Mouse (Mus musculus): ENCODE measurements around the gene BC017158. TPM values are rescaled to one million over a fixed set of nuclear protein-coding genes. Genes with fewer than 3 reads are reported as not detected.
A peak's percentile ranks its signal among the peaks of the same experiment; 100 is the strongest.

Gene BC017158
- polyA plus RNA-seq, 1 experiment from 2014 or later = 26.3 TPM

DNA sequence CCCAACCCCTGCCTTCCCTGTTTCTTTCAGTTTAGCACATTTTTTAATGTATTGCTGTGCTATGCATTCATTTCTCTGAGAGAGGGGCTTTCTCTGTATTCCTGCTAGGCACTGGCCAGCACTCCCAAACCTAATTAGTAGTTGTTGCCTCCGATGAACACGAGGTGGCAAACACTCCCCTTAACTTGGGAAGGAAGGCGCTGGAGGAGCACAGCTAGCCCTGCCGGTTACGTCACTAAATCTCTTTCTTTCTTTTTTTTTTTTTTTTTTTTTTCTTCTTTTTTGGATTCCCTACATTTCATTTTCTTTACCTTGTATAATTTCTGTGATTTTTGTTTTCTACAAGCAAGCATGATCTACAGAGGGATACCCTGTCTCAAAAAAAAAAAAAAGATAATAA lies 6.9 kb upstream of the BC017158 start:
- Histone ChIP-seq H3K36me3 (peaks cover 14% of the 10 kb centered on the region), H3K4me1 (peaks cover 69% of the 10 kb centered on the region), H3K9ac (no peak overlapping the region), H3K27me3 (replicated peaks) (no peaks in the 10 kb centered on the region), H3K9me3 (replicated peaks) (no peaks in the 10 kb centered on the region), H3K4me2 (no peak overlapping the region), H3K27ac (no peak overlapping the region; the same call in 1 of the 2 replicates), H3K4me3 (no peak overlapping the region)
- 10% methylated on average over 5 of the region's 5 CpGs for WGBS (ENCODE audit: insufficient replicate concordance)
- ATAC-seq = no peak

DNA sequence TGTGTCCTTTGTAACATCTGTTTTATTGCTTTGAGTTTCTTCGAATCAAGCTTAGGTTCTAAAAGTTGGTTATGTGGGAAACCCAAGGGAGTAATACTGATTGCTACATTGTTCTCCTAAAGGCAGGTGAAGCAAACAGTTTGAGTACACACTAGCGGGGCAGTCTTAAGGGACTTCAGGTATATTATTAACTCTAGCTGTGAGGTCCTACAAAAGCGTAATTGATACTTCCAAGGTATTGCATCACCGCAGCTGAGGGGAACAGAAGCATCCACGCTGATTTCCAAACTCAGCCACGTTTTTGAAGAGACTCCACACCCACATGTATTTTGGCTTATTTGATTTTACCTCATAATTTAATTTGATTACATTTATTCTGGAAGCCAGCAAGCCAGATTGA lies 6.2 kb upstream of the BC017158 start:
- ATAC-seq = no peak
- Histone ChIP-seq H3K27ac (peak overlapping the region; percentile 11; the same call in 1 of the 2 replicates), H3K4me2 (no peak overlapping the region), H3K4me1 (peaks cover 66% of the 10 kb centered on the region), H3K36me3 (peaks cover 14% of the 10 kb centered on the region), H3K9ac (no peak overlapping the region), H3K27me3 (replicated peaks) (no peaks in the 10 kb centered on the region), H3K4me3 (no peak overlapping the region), H3K9me3 (replicated peaks) (no peaks in the 10 kb centered on the region)
- 75% methylated on average over 6 of the region's 6 CpGs for WGBS (ENCODE audit: insufficient replicate concordance)

DNA sequence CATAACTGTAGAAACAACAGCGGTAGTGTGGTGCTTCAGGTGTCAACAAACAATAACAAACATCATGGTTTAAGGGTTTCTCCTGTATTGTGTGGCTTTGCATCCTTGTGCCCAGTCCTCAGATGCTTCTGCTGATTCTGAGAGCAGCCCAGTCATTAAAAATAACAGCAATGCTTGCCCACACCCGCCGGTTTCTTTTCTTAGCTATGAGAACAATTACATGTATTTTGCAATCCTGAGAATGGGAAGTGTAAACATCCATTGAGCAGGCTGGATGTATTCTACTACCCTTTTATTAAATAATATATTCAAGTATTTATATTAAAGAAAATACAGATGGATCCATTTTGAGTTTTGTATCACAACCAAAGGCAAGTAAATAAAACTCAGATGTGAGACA lies 4.2 kb upstream of the BC017158 start:
- no peak for ATAC-seq
- H3K4me2 ChIP-seq = peak overlapping the region; percentile 74
- 70% methylated on average over 3 of the region's 3 CpGs for WGBS (ENCODE audit: insufficient replicate concordance)

DNA sequence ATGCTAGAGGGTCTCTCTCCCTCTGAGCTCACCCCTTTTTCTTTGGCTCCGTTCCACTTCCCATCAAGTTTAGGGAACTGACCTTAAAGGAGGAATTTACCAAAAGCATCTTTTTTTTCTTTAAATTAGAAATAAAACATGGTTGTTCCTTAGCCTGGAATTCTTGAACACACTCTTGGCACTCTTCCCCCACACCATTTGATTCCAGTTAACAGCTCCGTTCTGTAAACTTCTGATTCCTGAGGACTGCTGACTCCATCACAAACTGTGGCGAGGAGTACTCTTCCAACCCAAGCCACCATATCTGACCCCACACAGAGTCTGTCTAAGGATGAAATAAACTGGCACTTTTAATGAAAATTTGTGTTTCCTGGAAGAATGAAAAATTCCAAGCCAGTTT lies 3.0 kb upstream of the BC017158 start:
- Histone ChIP-seq H3K36me3 (peaks cover 18% of the 10 kb centered on the region), H3K4me2 (no peak overlapping the region), H3K9ac (no peak overlapping the region), H3K27ac (peak overlapping the region; percentile 86), H3K4me1 (peaks cover 76% of the 10 kb centered on the region), H3K4me3 (no peak overlapping the region), H3K27me3 (replicated peaks) (no peaks in the 10 kb centered on the region), H3K9me3 (replicated peaks) (no peaks in the 10 kb centered on the region)
- no peak for ATAC-seq
- WGBS (ENCODE audit: insufficient replicate concordance) = 71% methylated on average over 3 of the region's 3 CpGs

More for the DNA sequence above, 4.2 kb upstream of the BC017158 start:
- H3K4me1 ChIP-seq = peaks cover 64% of the 10 kb centered on the region
- H3K27me3 ChIP-seq (replicated peaks) = no peaks in the 10 kb centered on the region
- H3K9me3 ChIP-seq (replicated peaks) = no peaks in the 10 kb centered on the region
- H3K9ac ChIP-seq = peak overlapping the region; percentile 69
- peak overlapping the region; percentile 86 for H3K27ac ChIP-seq
- H3K4me3 ChIP-seq = peak overlapping the region; percentile 57
- peaks cover 14% of the 10 kb centered on the region for H3K36me3 ChIP-seq

DNA sequence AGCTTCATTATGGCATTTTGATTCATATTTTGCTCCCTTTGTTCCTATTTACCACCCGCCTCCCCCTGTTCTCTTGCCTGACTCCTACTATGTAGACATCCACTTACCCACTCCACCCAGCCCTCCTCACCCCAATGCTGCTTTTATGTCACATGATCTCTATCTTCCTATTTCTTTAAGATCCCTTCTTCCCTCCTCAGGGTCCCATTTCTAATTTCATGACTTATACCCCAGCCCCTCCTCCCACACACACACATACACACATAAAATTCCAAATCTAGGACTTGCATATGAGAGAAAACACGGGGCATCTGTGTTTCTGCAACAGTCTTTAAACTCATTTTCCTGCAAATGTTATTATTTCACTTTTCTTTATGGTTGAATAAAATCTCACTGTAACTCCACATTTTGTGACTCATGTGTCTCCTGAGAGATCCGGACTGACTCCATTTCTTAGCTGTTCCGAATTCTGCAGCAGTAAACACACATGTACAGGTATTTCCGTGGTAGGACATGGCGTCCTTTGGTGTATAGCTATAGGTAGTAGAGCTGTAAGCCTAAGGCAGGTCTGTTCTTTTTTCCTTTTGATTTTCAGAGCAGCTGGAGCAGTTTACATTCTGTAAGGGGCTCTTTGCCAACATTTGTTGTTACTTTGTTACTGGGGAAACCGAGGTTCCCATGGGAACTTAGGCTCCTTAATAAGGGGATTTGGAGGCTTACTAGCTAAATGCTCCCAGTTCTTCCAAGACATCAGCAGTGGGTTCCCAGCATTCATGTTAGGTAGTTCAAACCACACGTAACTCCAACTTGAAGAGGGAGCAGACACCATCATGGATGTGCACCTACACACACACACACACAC lies 742 bp upstream of the BC017158 start:
- WGBS (ENCODE audit: insufficient replicate concordance) = 74% methylated on average over 8 of the region's 8 CpGs
- Histone ChIP-seq H3K27me3 (replicated peaks) (no peaks in the 10 kb centered on the region), H3K27ac (peak overlapping the region; percentile 94), H3K4me1 (peaks cover 87% of the 10 kb centered on the region), H3K9ac (peak overlapping the region; percentile 94), H3K4me3 (peak overlapping the region; percentile 82), H3K9me3 (replicated peaks) (no peaks in the 10 kb centered on the region), H3K36me3 (peaks cover 39% of the 10 kb centered on the region), H3K4me2 (peak overlapping the region; percentile 93)
- ATAC-seq = peak; percentile 61

DNA sequence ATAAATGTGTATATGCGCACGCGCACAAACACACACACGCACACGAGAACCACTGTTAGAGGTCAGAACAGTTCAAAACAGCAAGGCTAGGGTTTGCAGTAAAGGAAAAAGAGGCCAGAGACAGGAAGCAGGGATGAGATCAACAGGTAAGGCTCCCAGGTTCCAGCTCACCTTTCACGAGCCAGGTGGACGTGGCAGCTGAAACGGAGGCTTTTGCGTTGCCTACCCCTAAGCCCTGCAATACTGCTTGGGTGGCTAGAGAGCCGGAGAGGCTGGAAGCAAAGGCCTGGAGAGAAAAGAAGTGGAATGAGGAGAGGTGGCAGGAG lies 716 bp downstream of the BC017158 start:
- Histone ChIP-seq H3K36me3 (peaks cover 48% of the 10 kb centered on the region), H3K4me2 (peak overlapping the region; percentile 93), H3K4me3 (peak overlapping the region; percentile 82), H3K27ac (peak overlapping the region; percentile 94), H3K4me1 (peaks cover 92% of the 10 kb centered on the region), H3K27me3 (replicated peaks) (no peaks in the 10 kb centered on the region), H3K9ac (peak overlapping the region; percentile 94), H3K9me3 (replicated peaks) (no peaks in the 10 kb centered on the region)
- WGBS (ENCODE audit: insufficient replicate concordance) = 25% methylated on average over 10 of the region's 10 CpGs
- peak; percentile 2; the same call in 1 of the 2 replicates for ATAC-seq

DNA sequence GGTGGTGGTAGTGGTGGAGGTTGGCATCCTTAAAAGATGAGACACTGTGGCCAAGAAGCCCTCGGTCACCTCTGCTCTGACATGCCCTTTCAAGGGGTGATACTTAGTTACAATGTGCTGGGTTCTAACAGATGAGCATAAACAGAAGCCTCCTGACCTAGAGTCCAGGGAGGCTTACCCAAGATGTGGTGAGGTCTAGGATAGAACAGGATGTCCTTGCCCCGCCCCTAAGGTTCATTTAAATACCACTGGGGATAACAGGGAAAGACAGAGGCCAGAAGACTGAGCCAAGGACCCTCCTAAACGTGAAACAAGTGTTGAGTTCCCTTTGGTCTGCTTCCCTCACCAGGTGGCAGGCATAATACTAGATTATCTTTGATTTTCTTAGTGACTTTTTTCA lies 1.5 kb downstream of the BC017158 start:
- H3K4me1 ChIP-seq = peaks cover 87% of the 10 kb centered on the region
- peak overlapping the region; percentile 94 for H3K9ac ChIP-seq
- no peaks in the 10 kb centered on the region for H3K9me3 ChIP-seq (replicated peaks)
- 44% methylated on average over 3 of the region's 3 CpGs for WGBS (ENCODE audit: insufficient replicate concordance)
- H3K4me2 ChIP-seq = peak overlapping the region; percentile 93
- peak; percentile 34 for ATAC-seq
- H3K27me3 ChIP-seq (replicated peaks) = no peaks in the 10 kb centered on the region
- peak overlapping the region; percentile 82 for H3K4me3 ChIP-seq
- H3K27ac ChIP-seq = peak overlapping the region; percentile 94
- H3K36me3 ChIP-seq = peaks cover 48% of the 10 kb centered on the region

DNA sequence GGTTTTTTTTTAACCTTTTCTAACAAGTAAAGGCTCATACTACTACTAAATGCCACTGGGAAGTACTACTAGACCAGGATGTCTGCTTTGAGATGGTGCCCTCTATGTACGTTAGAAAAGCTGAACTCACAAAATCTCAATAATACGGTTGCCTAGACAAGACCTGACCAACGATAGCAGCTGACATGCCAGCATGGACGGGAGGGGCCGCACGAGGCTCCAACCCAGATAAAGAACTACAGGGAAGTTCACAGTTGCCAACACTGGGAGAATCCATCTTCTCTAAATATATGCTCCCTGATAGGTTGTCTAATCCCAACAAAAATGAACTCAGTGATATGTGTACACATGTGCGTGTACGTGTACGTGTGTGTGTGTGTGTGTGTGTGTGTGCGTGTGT lies 3.2 kb downstream of the BC017158 start:
- Histone ChIP-seq H3K9me3 (replicated peaks) (no peaks in the 10 kb centered on the region), H3K4me3 (no peak overlapping the region), H3K4me2 (peak overlapping the region; percentile 93), H3K36me3 (peaks cover 63% of the 10 kb centered on the region), H3K4me1 (peaks cover 87% of the 10 kb centered on the region), H3K27me3 (replicated peaks) (no peaks in the 10 kb centered on the region), H3K27ac (peak overlapping the region; percentile 94), H3K9ac (0 out of 2 replicates have a peak overlapping the region, but pooled peaks have one; percentile 3)
- WGBS (ENCODE audit: insufficient replicate concordance) = 58% methylated on average over 10 of the region's 10 CpGs
- ATAC-seq = peak; percentile 40; the same call in 1 of the 2 replicates

DNA sequence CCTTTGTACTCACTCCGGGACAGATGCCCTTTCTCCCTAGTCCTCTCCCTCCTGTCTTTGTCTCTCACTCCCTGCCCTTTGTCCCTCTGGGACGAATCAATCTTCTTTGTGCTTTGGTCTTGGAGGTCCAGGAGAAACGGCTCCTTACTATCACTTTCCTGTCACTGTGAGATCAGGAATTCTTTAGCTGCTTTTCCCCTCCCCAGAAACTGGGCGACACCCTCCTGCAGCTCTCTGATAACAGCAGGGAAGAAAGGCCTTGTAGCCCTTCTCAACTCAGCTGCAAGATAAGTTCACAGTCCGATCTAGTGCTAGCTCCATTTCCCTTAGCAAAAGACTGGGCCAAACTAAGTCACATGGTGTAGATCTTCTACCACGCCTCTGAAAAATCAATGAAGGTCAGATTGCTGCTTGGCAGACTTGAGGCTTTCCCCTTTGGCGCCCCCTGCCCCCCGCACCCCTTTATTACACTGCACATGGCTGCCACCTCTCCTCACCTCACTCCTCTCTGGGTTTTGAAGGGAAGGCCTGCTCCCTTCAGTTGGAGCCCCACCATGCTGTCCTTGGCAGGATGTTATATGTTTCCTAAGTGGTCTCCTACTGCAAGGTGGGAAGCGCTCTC lies 8.9 kb downstream of the BC017158 start:
- Histone ChIP-seq H3K27me3 (replicated peaks) (no peaks in the 10 kb centered on the region), H3K4me2 (peak overlapping the region; percentile 73), H3K9ac (peak overlapping the region; percentile 74), H3K36me3 (peaks cover 89% of the 10 kb centered on the region), H3K4me3 (peak overlapping the region; percentile 49), H3K9me3 (replicated peaks) (no peaks in the 10 kb centered on the region), H3K27ac (peak overlapping the region; percentile 95), H3K4me1 (peaks cover 86% of the 10 kb centered on the region)
- peak; percentile 98 for ATAC-seq
- WGBS (ENCODE audit: insufficient replicate concordance) = 19% methylated on average over 9 of the region's 9 CpGs

DNA sequence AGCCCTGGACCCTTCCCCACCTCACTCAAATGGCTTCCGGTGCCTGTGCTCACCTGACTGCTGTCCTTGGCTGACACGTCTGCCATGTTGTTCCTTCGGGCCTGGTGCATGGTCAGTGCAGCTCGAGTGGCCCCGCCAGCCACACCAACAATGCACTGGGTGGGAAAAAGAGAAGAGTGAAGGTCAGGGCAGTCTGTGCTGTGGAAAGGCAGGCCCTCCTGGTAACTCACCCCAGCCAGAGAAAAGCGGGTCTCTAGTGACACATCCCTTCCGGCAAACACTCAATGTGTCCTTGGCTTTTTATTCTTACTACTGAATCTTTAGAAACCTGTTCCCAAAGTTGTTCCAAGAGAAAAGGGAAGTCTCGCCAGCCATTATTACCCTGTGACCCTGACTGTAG lies 12.9 kb downstream of the BC017158 start:
- Histone ChIP-seq H3K4me2 (no peak overlapping the region), H3K36me3 (peaks cover 82% of the 10 kb centered on the region), H3K4me1 (peaks cover 69% of the 10 kb centered on the region), H3K9me3 (replicated peaks) (no peaks in the 10 kb centered on the region), H3K4me3 (no peak overlapping the region), H3K9ac (no peak overlapping the region), H3K27ac (peak overlapping the region; percentile 95; the same call in 1 of the 2 replicates), H3K27me3 (replicated peaks) (no peaks in the 10 kb centered on the region)
- ATAC-seq = no peak
- 87% methylated on average over 8 of the region's 8 CpGs for WGBS (ENCODE audit: insufficient replicate concordance)

DNA sequence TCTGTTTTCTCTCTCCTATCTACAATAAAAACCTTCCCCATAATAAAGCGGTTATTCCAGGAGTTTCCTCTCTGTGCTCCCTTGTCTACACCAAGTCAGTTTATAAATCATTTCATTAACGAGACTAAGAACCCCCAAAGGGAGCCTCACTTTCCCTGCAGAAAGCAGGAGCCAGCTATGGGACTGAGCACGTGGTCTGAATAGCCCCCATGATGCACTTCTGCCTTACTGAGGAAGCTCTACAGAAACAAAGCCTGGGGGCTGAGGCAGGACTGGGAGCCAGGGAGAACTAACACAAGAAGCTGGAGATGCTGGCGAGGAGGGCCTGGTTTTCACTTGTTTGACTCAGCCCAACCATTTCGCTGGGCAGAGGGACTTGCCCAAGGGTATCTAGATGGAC lies 13.9 kb downstream of the BC017158 start:
- WGBS (ENCODE audit: insufficient replicate concordance) = 74% methylated on average over 5 of the region's 5 CpGs
- ATAC-seq = no peak
- peaks cover 68% of the 10 kb centered on the region for H3K4me1 ChIP-seq
- H3K4me3 ChIP-seq = no peak overlapping the region
- H3K27me3 ChIP-seq (replicated peaks) = no peaks in the 10 kb centered on the region
- H3K27ac ChIP-seq = peak overlapping the region; percentile 95
- no peak overlapping the region for H3K4me2 ChIP-seq
- H3K9ac ChIP-seq = no peak overlapping the region
- peaks cover 85% of the 10 kb centered on the region for H3K36me3 ChIP-seq
- no peaks in the 10 kb centered on the region for H3K9me3 ChIP-seq (replicated peaks)

DNA sequence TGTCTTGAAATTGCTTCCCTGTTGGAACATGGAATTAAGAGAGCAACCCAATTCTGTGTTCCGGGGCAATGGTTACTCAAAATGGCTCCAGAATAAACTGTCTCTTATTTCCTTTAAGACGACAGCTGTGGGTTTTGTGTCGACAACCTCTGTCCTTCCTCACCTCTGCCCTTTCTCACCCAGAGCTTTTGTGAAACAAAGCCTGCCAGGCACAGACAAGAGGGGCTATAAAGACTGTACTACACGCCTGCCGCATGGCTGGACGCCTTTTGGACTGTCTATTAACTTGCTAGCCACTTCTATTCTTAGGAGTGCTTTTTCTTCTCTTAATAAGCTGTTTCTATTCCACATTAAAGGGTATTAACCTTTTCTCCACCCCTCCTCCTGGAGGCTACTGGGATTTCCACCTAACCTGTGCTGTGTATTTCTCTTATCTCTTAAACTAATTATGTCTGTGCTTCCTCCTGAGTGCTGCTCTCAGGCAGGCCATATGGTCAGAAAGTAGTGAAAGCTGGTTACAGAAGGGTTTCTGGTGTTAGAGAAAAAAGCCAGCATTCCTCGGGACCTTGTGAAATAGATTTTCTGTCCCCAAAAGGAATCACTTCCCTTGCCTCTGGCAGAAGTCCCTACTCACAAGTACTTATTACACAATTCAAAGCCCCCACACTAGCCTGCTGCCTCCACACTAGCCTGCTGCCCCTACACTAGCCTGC lies 15.3 kb downstream of the BC017158 start:
- H3K4me3 ChIP-seq = no peak overlapping the region
- no peak for ATAC-seq
- H3K9me3 ChIP-seq (replicated peaks) = no peaks in the 10 kb centered on the region
- WGBS (ENCODE audit: insufficient replicate concordance) = 71% methylated on average over 7 of the region's 7 CpGs
- H3K4me1 ChIP-seq = peaks cover 56% of the 10 kb centered on the region
- peaks cover 91% of the 10 kb centered on the region for H3K36me3 ChIP-seq
- no peak overlapping the region for H3K4me2 ChIP-seq
- peak overlapping the region; percentile 67 for H3K27ac ChIP-seq
- H3K27me3 ChIP-seq (replicated peaks) = no peaks in the 10 kb centered on the region
- H3K9ac ChIP-seq = no peak overlapping the region
